Mouse (Mus musculus) spleen, adult 2 months (tissue): ENCODE measurements around the gene Mis18a.

ENCODE experiments used
- CTCF ChIP-seq: fragments of 200-500 bp; IDR thresholded peaks from 2 replicates; pipeline ENCODE4 v1.5.1; 2011; ENCODE audit warnings: mild to moderate bottlenecking, inconsistent platforms; ENCODE audit not compliant: insufficient read depth, insufficient read length, insufficient replicate concordance; ENCODE audit errors: extremely low read depth
- POLR2A ChIP-seq: fragments of 200-500 bp; IDR thresholded peaks from 2 replicates; pipeline ENCODE4 v1.6.1; 2011; ENCODE audit warnings: low read depth, low read length, inconsistent platforms

- TF ChIP-seq CTCF (no peak), POLR2A (no peak)
Measured at GRCm38 (mm10) chr16:90679984-90680383, 47.2 kb downstream of the Mis18a start.
